Mouse (Mus musculus): ENCODE data around the gene Iglon5. TPM values are rescaled to one million over a fixed set of nuclear protein-coding genes. Genes with fewer than 3 reads are reported as not detected.

Gene Iglon5
- polyA plus RNA-seq, 1 experiment from 2014 or later, result 8.8 TPM

DNA sequence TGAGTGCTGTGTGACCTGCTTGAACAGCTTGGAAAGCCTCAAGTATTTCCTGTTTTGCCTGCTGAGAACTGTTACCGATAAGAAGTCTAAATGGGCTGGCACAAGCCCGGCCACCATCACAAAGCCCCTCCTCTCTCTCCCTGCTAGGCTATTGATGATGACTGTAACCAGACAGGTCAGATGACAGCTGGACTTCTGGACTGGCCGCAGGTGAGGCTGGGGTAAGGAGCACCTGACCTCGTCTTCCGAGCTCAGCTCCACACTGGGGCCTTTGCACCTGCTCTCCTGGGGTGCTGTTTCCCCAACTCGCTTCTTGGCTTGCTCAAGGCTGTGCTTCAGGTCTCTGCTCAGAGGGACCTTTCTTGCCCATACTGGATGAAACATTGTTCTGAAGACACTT, 35.5 kb downstream of the Iglon5 start:
- H3K27me3 ChIP-seq (ENCODE audit: control insufficient read depth, insufficient read depth, low read length), result no peaks in the 10 kb centered on the region

DNA sequence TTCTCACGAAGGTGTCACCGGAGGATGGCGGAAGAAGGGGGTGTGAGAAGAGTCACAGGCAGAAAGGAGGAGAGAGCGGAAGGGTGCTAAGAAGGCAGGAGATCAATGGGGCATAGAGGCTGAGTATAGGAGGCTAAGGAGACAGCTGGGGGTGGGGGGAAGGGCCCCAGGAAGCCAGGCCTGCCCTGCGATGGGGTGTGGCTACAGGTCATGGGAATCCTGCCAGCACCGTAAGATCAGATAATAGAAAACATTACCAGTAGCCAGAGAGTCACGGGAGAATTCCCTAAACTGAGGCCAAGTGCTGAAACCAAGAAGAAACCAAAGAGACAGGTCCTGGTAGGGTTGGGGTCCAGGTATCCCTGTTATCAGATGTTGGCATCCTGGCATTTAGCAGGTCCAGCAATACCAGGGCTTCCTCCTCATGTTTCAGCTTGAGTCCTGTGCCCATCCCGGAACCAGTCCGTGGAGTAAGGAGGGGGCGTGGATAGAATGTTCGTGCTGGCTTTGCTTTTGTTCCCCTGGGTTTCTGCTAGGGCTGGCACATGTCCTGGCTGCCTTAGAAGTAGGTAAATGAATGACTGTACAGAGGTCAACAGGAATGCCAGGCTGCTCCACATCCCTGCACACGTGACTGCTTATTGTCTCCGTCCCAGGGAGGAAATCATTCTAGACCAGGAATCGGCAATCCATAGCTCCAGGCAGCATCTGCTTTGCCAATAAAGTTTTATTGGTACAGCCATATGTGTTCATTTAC, 36.1 kb downstream of the Iglon5 start:
- Histone ChIP-seq H3K9me3 (ENCODE audit: control insufficient read depth, low read length) (no peaks in the 10 kb centered on the region), H3K27ac (replicated peaks; ENCODE audit: low read depth, low read length) (no peak overlapping the region), H3K9ac (replicated peaks; ENCODE audit: low read length) (no peak overlapping the region), H3K4me2 (ENCODE audit: low read length) (no peak overlapping the region), H3K4me3 (replicated peaks; ENCODE audit: low read depth, low read length) (no peak overlapping the region), H3K27me3 (ENCODE audit: control insufficient read depth, insufficient read depth, low read length) (no peaks in the 10 kb centered on the region), H3K4me1 (ENCODE audit: control insufficient read depth, insufficient read depth, low read length) (no peaks in the 10 kb centered on the region), H3K36me3 (ENCODE audit: control insufficient read depth, insufficient read depth, low read length) (peaks cover 38% of the 10 kb centered on the region)
- 97% methylated on average over 14 of the region's 14 CpGs for WGBS
- ATAC-seq (ENCODE audit: low FRiP score, low TSS enrichment), result no peak
- DNase-seq, result no peak

More for the DNA sequence above, 35.5 kb downstream of the Iglon5 start:
- Histone ChIP-seq H3K27ac (replicated peaks; ENCODE audit: low read depth, low read length) (no peak overlapping the region), H3K4me1 (ENCODE audit: control insufficient read depth, insufficient read depth, low read length) (no peaks in the 10 kb centered on the region), H3K36me3 (ENCODE audit: control insufficient read depth, insufficient read depth, low read length) (peaks cover 38% of the 10 kb centered on the region), H3K4me2 (ENCODE audit: low read length) (no peak overlapping the region), H3K4me3 (replicated peaks; ENCODE audit: low read depth, low read length) (no peak overlapping the region), H3K9ac (replicated peaks; ENCODE audit: low read length) (no peak overlapping the region), H3K9me3 (ENCODE audit: control insufficient read depth, low read length) (no peaks in the 10 kb centered on the region)
- DNase-seq, result no peak
- 91% methylated on average over 6 of the region's 6 CpGs for WGBS
- ATAC-seq (ENCODE audit: low FRiP score, low TSS enrichment), result no peak

DNA sequence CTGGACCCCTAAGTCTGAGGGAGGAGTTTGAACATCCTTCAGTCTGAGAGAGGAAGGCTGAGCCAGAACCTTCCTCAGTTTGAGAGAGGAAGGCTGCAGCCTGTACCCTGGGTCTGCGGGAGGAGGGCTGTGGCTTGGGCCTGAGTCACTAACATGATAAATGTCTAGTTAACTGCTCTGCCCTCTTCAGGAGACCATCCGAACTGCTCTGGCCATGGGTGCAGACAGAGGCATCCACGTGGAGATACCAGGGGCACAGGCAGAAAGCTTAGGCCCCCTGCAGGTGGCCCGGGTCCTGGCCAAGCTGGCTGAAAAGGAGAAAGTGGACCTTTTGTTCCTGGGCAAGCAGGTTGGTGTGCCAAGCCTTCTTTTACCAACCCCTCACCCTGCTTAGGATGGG, 37.3 kb downstream of the Iglon5 start:
- DNase-seq (no peak), ATAC-seq (ENCODE audit: low FRiP score, low TSS enrichment) (no peak; the same call in 1 of the 2 replicates)
- Histone ChIP-seq H3K4me3 (replicated peaks; ENCODE audit: low read depth, low read length) (no peak overlapping the region), H3K9ac (replicated peaks; ENCODE audit: low read length) (no peak overlapping the region), H3K27ac (replicated peaks; ENCODE audit: low read depth, low read length) (no peak overlapping the region), H3K36me3 (ENCODE audit: control insufficient read depth, insufficient read depth, low read length) (peaks cover 38% of the 10 kb centered on the region), H3K4me1 (ENCODE audit: control insufficient read depth, insufficient read depth, low read length) (no peaks in the 10 kb centered on the region), H3K9me3 (ENCODE audit: control insufficient read depth, low read length) (no peaks in the 10 kb centered on the region), H3K27me3 (ENCODE audit: control insufficient read depth, insufficient read depth, low read length) (no peaks in the 10 kb centered on the region), H3K4me2 (ENCODE audit: low read length) (no peak overlapping the region)
- WGBS, result 44% methylated on average over 4 of the region's 4 CpGs

DNA sequence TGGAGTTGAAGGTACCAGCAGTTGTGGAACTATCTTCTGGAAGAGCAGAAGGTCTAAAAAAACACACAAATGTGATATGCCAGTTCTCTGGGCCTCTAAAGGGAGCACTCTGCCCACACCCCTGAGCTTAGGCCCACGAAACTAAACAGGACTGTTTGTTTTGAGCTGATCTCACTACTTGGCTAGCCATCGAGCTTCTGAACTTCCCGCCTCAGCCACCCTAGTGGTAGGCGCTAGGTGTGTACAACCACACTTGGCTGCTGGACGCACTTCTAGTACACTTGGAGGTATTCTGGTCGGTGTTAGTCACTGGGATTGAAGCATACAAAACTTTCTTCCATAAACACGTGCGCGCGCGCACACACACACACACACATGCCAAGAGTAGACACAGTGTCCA, 38.1 kb downstream of the Iglon5 start:
- no peak for DNase-seq
- no peaks in the 10 kb centered on the region for H3K4me1 ChIP-seq (ENCODE audit: control insufficient read depth, insufficient read depth, low read length)
- H3K27ac ChIP-seq (replicated peaks; ENCODE audit: low read depth, low read length), result no peak overlapping the region
- H3K27me3 ChIP-seq (ENCODE audit: control insufficient read depth, insufficient read depth, low read length), result no peaks in the 10 kb centered on the region
- ATAC-seq (ENCODE audit: low FRiP score, low TSS enrichment), result no peak
- peaks cover 32% of the 10 kb centered on the region for H3K36me3 ChIP-seq (ENCODE audit: control insufficient read depth, insufficient read depth, low read length)
- no peaks in the 10 kb centered on the region for H3K9me3 ChIP-seq (ENCODE audit: control insufficient read depth, low read length)
- no peak overlapping the region for H3K4me2 ChIP-seq (ENCODE audit: low read length)
- no peak overlapping the region for H3K4me3 ChIP-seq (replicated peaks; ENCODE audit: low read depth, low read length)
- H3K9ac ChIP-seq (replicated peaks; ENCODE audit: low read length), result no peak overlapping the region
- 93% methylated on average over 11 of the region's 11 CpGs for WGBS

DNA sequence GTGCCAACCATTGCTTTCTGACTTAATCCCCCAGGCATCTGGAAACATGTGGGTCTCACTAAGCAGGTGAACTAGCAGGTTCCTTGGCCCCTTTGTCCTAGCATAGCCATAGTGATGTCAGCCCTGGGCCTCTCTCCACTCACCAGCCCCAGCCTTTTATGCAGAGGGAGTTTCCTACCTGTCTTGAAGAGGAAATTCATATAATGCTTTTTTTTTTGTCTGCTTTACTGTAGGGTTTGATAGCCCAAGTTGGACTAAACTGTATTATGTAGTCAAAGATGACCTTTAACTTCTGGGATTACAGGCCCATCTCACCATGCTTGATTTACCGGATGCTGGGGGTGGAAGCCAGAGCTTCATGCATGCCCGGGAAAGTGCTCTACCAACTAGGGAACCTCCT, 40.1 kb downstream of the Iglon5 start:
- H3K27me3 ChIP-seq (ENCODE audit: control insufficient read depth, insufficient read depth, low read length), result no peaks in the 10 kb centered on the region
- no peak for ATAC-seq (ENCODE audit: low FRiP score, low TSS enrichment)
- H3K36me3 ChIP-seq (ENCODE audit: control insufficient read depth, insufficient read depth, low read length), result peaks cover 20% of the 10 kb centered on the region
- H3K4me3 ChIP-seq (replicated peaks; ENCODE audit: low read depth, low read length), result no peak overlapping the region
- WGBS, result 93% methylated on average over 2 of the region's 2 CpGs
- H3K4me1 ChIP-seq (ENCODE audit: control insufficient read depth, insufficient read depth, low read length), result peaks cover 4% of the 10 kb centered on the region
- no peaks in the 10 kb centered on the region for H3K9me3 ChIP-seq (ENCODE audit: control insufficient read depth, low read length)
- DNase-seq, result no peak
- H3K27ac ChIP-seq (replicated peaks; ENCODE audit: low read depth, low read length), result no peak overlapping the region
- H3K9ac ChIP-seq (replicated peaks; ENCODE audit: low read length), result no peak overlapping the region
- no peak overlapping the region for H3K4me2 ChIP-seq (ENCODE audit: low read length)

DNA sequence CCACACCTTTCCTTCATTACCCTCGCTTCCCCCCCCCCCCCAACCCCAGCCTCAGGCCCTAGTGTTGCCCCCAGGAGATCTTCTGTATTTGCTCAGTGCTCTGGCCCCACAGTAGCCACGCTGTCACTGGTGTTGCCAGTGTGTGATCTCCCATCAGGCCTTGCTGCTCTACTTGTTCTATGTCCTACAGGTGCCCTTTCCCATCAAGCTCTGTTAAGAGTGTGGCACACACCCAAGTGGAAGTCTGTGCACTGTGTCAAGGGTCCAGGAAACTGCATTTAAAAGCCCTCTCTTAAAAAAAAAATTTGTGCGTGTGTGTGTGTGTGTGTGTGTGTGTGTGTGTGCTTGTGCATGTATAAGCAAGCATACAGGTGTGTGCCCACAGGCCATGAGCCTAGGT, 41.6 kb downstream of the Iglon5 start:
- WGBS, result 94% methylated on average over 3 of the region's 3 CpGs

DNA sequence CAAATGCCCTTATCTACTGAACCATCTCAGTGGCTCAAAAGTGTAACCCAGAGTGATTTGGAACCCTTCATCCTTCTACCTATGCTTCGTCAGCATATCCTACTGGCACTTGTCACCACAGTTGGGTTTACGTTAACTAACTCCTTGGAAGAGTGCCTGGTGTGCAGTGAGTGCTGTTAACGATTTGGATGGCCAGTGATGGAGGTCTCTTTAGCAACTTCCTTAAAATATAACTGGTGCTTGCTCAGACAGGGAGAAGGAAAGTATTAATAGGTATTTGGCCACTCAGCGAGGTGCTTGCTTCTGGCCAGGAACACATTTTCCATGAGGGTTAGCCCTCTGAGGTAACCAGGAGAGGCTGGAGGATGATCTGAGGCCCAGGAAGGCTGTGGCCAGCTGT, 42.1 kb downstream of the Iglon5 start:
- H3K9me3 ChIP-seq (ENCODE audit: control insufficient read depth, low read length), result no peaks in the 10 kb centered on the region
- no peak overlapping the region for H3K4me2 ChIP-seq (ENCODE audit: low read length)
- ATAC-seq (ENCODE audit: low FRiP score, low TSS enrichment) (no peak), DNase-seq (no peak)
- H3K4me1 ChIP-seq (ENCODE audit: control insufficient read depth, insufficient read depth, low read length), result peaks cover 13% of the 10 kb centered on the region
- 94% methylated on average over 4 of the region's 4 CpGs for WGBS
- 0 out of 2 replicates have a peak, but pooled peaks cover 1% of the 10 kb centered on the region for H3K36me3 ChIP-seq (ENCODE audit: control insufficient read depth, insufficient read depth, low read length)
- no peaks in the 10 kb centered on the region for H3K27me3 ChIP-seq (ENCODE audit: control insufficient read depth, insufficient read depth, low read length)
- H3K27ac ChIP-seq (replicated peaks; ENCODE audit: low read depth, low read length), result no peak overlapping the region
- H3K4me3 ChIP-seq (replicated peaks; ENCODE audit: low read depth, low read length), result no peak overlapping the region
- no peak overlapping the region for H3K9ac ChIP-seq (replicated peaks; ENCODE audit: low read length)

More for the DNA sequence above, 41.6 kb downstream of the Iglon5 start:
- DNase-seq (no peak), ATAC-seq (ENCODE audit: low FRiP score, low TSS enrichment) (no peak)
- Histone ChIP-seq H3K27me3 (ENCODE audit: control insufficient read depth, insufficient read depth, low read length) (no peaks in the 10 kb centered on the region), H3K27ac (replicated peaks; ENCODE audit: low read depth, low read length) (no peak overlapping the region), H3K4me2 (ENCODE audit: low read length) (no peak overlapping the region), H3K9ac (replicated peaks; ENCODE audit: low read length) (no peak overlapping the region), H3K4me1 (ENCODE audit: control insufficient read depth, insufficient read depth, low read length) (peaks cover 11% of the 10 kb centered on the region), H3K4me3 (replicated peaks; ENCODE audit: low read depth, low read length) (no peak overlapping the region), H3K36me3 (ENCODE audit: control insufficient read depth, insufficient read depth, low read length) (peaks cover 6% of the 10 kb centered on the region; the same call in 1 of the 2 replicates), H3K9me3 (ENCODE audit: control insufficient read depth, low read length) (no peaks in the 10 kb centered on the region)

DNA sequence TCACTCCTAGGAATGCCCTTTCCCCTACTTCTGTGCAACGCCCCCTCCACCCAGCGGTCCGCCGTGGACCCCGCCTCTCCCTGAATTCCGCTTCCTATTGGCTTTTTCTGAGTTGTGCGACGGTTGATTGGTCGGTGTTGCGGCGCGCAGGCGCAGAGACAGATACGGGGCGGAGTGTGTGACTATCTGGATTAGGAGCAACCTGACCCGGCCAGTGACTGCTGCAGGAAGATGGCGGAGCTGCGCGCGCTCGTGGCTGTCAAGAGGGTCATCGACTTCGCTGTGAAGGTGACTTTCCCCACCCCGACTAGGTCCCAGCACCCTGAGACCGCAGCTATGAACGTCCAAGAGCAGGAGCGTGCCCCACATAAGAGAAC, 46.0 kb downstream of the Iglon5 start, which contains the start of the genes Etfb and Gm45233:
TSS of gene Etfb (plus strand) at position 167 of the 377 bp plus-strand sequence.
TSS of gene Gm45233 (plus strand) at position 212 of the 377 bp plus-strand sequence.
- peak within 1 kb of the TSS; percentile 55 for H3K4me3 ChIP-seq (replicated peaks; ENCODE audit: low read depth, low read length)
- WGBS, result 0% methylated on average over 27 of the region's 27 CpGs
- peak within 1 kb of the TSS; percentile 84 for H3K27ac ChIP-seq (replicated peaks; ENCODE audit: low read depth, low read length)
- H3K9ac ChIP-seq (replicated peaks; ENCODE audit: low read length), result peak within 1 kb of the TSS; percentile 59
- DNase-seq, result peak; percentile 96
- H3K9me3 ChIP-seq (ENCODE audit: control insufficient read depth, low read length), result no peaks in the 10 kb centered on the region
- no peaks in the 10 kb centered on the region for H3K36me3 ChIP-seq (ENCODE audit: control insufficient read depth, insufficient read depth, low read length)
- H3K27me3 ChIP-seq (ENCODE audit: control insufficient read depth, insufficient read depth, low read length), result no peaks in the 10 kb centered on the region
- peak; percentile 95 for ATAC-seq (ENCODE audit: low FRiP score, low TSS enrichment)
- peak within 1 kb of the TSS; percentile 83 for H3K4me2 ChIP-seq (ENCODE audit: low read length)
- peaks cover 18% of the 10 kb centered on the region for H3K4me1 ChIP-seq (ENCODE audit: control insufficient read depth, insufficient read depth, low read length)

Data from midbrain, embryonic 14.5 days (tissue).